Mouse (Mus musculus) bone marrow, adult 2 months (tissue): ENCODE results near the gene Pxt1. TPM values are rescaled to one million over a fixed set of nuclear protein-coding genes. Genes with fewer than 3 reads are reported as not detected.

Experiments
- H3K27ac ChIP-seq: fragments of 200-500 bp; 2 replicates; pipeline ENCODE4 v1.5.1; 2012; ENCODE audit warnings: low read depth, mild to moderate bottlenecking, control low read depth, inconsistent platforms, low read length; ENCODE audit not compliant: control insufficient read depth, poor library complexity, insufficient read depth
- H3K4me1 ChIP-seq: fragments of 200-500 bp; 2 replicates; pipeline ENCODE4 v1.6.1; 2011; ENCODE audit warnings: low read length; ENCODE audit not compliant: control insufficient read depth, insufficient read depth
- H3K4me3 ChIP-seq: fragments of 200-500 bp; replicated peaks from 2 replicates; pipeline ENCODE3; 2011; ENCODE audit warnings: mild to moderate bottlenecking, low read depth, low read length, control low read depth; ENCODE audit not compliant: control insufficient read depth
- CTCF ChIP-seq: fragments of 200-500 bp; IDR thresholded peaks from 2 replicates; pipeline ENCODE4 v1.5.1; 2011; ENCODE audit warnings: low read length, control low read depth; ENCODE audit not compliant: control insufficient read depth, insufficient read depth
- POLR2A ChIP-seq: fragments of 200-500 bp; IDR thresholded peaks from 2 replicates; pipeline ENCODE4 v1.6.1; 2011; ENCODE audit warnings: low read depth, mild to moderate bottlenecking, control low read depth, low read length, borderline replicate concordance; ENCODE audit not compliant: control insufficient read depth
- WGBS: fragments of 180-500 bp; shearing (Covaris S2); methylation state at CpG from one replicate; pipeline ENCODE4 v1.1.7; 2018; 5-methylcytosine and 5-hydroxymethylcytosine counted together
- polyA plus RNA-seq: library from polyadenylated mRNA; stranded (reverse); fragments of >200 nt; gene quantifications from 2 replicates; pipeline ENCODE4 v1.2.4, GENCODE M21; 2011; ENCODE audit warnings: low replicate concordance; ENCODE audit not compliant: missing spikeins, insufficient read depth, insufficient read length

Pxt1 gene
- polyA plus RNA-seq, 1 experiment, result not detected

DNA sequence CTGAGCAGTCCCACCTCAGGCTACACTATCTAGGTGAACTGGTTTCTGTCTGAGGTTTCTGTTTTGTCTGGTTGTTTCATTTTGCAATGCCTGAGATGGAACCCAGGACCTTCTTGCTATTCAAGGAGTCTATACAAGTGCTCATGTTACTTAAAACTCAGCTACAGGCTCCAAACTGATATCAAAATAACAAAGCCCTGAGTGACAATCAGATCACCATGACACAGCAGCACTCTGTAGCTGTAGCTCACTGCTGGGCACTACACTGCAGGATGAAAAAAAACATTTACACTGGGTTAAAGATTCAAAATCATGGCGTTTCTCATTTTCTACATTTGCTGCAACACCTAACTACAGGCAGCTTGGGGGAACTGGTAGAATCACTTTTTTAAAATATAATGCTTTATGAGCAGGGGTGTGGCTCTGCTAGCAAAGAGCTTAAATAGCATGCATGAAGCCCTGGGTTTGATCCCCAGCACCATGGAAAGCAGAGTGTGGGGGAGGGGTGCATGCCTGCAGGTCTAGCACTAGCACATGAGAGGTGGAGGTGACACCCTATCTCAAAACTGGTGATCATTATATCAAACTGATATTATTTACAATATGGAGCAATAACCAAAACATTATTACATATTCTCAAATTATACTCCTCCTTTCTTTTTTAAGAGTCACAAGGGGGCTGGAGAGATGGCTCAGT, 41.2 kb upstream of the Pxt1 start:
- H3K4me3 ChIP-seq, result no peak overlapping the region
- H3K4me1 ChIP-seq, result no peaks in the 10 kb centered on the region
- no peak for TF ChIP-seq CTCF
- TF ChIP-seq POLR2A, result no peak
- 95% methylated on average over 1 of the region's 1 CpGs for WGBS
- no peak overlapping the region for H3K27ac ChIP-seq

DNA sequence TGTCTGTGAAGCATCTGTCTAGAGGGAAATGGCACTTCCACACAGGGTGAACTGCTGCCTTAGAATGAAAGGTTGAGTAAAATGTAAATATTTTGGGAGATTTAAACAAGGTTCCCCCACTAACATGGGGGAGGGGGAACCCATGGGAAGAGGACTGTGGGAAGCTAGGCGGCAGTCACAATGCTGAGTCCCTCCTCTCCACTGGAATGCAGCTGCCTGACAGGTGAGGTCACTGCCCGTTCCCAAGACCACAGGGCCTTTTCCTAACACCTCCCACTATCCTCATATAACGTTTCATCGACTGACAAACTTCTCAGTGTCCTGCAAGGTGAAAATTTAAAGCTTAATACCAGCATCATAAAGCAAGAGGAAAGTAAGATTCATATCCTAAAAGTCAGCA, 39.0 kb upstream of the Pxt1 start:
- WGBS, result 68% methylated on average over 4 of the region's 4 CpGs
- TF ChIP-seq POLR2A (no peak), CTCF (no peak)
- no peak overlapping the region for H3K4me3 ChIP-seq
- H3K4me1 ChIP-seq, result no peaks in the 10 kb centered on the region
- H3K27ac ChIP-seq, result no peak overlapping the region

DNA sequence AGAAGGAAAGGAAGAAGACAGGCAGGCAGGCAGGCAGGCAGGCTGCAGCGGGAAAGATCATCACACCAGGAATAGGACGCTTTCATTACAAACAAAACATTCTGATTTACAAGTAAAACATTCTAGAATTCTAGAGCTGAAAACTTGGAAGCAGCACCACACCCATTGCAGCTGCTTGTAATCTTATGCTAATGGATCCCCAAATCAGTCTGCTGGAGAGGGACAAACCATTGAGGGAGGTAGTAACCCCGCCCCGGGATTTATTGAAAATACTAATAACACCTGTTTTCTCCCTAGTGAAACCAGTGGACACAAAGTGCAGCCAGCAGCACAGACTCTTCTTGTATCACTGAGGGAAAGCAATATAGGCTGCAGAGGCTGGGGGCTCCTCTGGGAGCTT, 37.4 kb upstream of the Pxt1 start:
- H3K4me3 ChIP-seq, result no peak overlapping the region
- no peaks in the 10 kb centered on the region for H3K4me1 ChIP-seq
- no peak overlapping the region for H3K27ac ChIP-seq
- WGBS, result 74% methylated on average over 4 of the region's 4 CpGs
- TF ChIP-seq CTCF (no peak), POLR2A (no peak)

DNA sequence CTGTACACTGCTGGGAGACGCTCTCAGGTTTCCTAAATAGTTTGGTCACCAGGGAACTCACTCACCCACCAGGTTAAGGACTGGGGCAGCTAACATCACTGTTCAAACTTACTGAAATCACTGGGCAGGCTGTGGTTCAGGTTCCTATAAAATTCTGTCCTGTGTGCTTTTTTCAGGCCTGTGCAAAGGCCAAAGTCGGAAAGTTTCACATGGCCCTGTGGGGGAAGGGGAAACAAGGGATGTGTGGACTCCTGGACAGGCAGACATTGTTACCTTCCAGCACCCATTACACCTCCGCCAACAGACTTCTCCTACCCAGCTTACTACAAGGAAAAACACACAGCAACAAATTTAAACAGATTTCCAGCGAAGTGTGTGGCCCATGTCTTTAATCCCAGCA, 35.5 kb upstream of the Pxt1 start:
- 87% methylated on average over 4 of the region's 4 CpGs for WGBS

DNA sequence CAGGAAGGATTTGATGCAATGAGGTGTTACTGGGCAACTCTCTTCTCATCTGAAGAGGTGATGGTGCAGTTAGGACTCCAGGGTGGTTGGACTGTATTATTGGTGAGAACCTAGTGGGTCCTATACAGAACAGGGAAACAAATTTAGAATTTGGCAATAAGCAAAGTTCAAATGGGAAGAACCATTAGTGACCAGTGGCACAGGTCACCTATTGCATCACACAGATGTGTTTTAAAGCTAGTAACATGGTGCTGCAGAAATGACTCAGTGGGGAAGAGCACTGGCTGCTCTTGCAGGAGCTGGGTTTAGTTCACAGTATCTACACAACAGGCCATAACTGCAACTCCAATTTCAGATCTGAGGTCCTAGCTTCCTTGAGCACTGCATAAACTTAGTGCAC, 26.5 kb upstream of the Pxt1 start:
- H3K27ac ChIP-seq, result no peak overlapping the region
- peaks cover 3% of the 10 kb centered on the region for H3K4me1 ChIP-seq
- H3K4me3 ChIP-seq, result no peak overlapping the region
- TF ChIP-seq POLR2A, result no peak
- no peak for TF ChIP-seq CTCF

More for the DNA sequence above, 35.5 kb upstream of the Pxt1 start:
- Histone ChIP-seq H3K27ac (no peak overlapping the region), H3K4me3 (no peak overlapping the region), H3K4me1 (no peaks in the 10 kb centered on the region)
- TF ChIP-seq POLR2A, result no peak

DNA sequence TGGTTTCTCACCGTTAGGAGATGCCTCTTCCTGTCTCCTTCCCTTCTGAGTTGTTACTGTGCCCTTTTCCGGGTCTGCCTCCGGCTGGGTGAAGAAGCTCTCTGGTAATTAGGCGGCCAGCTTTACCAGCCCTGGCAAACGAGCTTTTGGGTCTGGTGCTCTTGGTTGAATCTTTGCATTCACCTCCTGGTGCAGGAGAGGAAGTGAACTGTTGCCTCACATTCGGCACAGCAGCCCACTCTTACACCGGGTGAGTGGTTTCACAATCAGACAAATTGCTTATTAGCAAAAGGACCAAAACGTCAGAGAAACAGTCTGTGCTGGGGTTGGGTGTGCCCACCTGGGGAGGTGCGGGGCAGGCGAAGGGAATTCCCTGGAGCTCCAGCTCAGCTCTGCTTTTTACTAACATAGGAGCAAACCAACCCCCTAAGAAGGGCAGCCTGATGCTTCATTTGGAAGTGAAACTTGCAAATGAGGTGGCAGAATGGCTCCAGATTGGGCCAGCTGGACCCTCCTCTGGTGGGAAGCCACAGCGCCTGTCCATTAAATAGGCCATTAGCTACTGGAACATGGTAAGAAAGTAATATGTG, 23.5 kb upstream of the Pxt1 start:
- H3K4me3 ChIP-seq, result no peak overlapping the region
- WGBS, result 12% methylated on average over 11 of the region's 11 CpGs
- H3K27ac ChIP-seq, result peak overlapping the region; percentile 66
- TF ChIP-seq POLR2A (no peak), CTCF (no peak)
- H3K4me1 ChIP-seq, result peaks cover 3% of the 10 kb centered on the region

DNA sequence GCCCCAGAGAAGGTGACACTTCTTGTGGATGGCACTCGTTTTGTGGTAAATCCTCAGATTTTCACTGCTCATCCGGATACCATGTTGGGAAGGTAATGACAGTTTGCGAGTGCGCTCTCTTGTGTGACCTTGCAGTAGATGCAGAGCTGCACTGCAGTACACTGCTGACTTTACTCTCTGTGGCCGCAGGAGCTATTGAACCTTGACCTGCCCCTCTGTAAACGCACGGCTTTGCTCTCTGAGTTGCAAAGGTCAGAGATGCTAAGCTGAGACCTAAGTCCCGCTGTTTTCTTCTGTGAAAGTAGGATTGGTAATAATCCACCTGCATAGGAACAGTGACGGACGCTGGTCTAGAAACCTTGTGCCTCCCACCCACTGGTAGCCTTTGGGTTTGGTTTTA, 18.0 kb upstream of the Pxt1 start:
- no peak overlapping the region for H3K4me3 ChIP-seq
- TF ChIP-seq CTCF (no peak), POLR2A (no peak)
- H3K27ac ChIP-seq, result no peak overlapping the region
- H3K4me1 ChIP-seq, result no peaks in the 10 kb centered on the region; the same call in 1 of the 2 replicates
- 89% methylated on average over 10 of the region's 10 CpGs for WGBS

DNA sequence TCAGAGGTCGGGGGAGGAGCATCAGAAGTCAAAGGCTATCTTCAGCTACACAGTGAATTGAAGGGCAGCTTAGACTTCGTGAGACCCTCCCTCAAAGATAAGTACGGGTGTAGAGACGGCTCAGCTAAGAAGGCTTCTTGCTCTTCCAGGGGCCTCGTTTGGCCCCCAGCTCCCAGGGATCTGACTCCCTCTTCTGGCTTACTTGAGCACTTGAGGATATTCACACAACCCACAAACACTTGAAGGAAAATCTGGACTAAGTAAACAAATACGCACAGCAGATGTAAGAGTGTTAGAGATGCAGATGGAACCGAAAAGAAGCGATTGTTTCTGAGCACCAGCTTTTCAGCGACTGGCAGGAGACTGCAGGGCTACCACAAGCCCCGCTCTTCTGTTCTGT, 17.0 kb upstream of the Pxt1 start:
- H3K4me3 ChIP-seq, result no peak overlapping the region
- no peak overlapping the region for H3K27ac ChIP-seq
- no peaks in the 10 kb centered on the region; the same call in 1 of the 2 replicates for H3K4me1 ChIP-seq
- 92% methylated on average over 10 of the region's 10 CpGs for WGBS
- TF ChIP-seq POLR2A, result no peak
- no peak for TF ChIP-seq CTCF

DNA sequence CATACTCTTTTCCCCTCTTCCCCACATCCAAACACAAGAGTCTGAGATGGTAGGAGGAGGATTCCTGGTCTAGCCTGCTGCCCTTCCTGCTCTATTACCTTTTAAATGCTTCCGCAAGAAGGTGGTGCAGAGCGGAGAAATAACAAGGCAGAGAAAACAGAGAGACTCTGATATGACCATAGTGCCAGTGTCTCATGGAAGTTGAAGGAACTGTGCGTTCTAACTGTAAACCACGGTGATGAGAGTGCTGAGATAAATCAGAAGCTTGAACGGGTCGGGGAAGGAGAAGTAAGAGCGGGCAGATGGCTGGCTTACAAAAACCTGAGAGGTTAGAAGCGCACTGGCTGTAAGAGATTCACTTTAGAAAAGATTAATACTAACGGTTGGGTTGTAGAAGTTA, 10.8 kb upstream of the Pxt1 start:
- H3K4me3 ChIP-seq, result peak overlapping the region; percentile 59
- H3K4me1 ChIP-seq, result peaks cover 3% of the 10 kb centered on the region; the same call in 1 of the 2 replicates
- TF ChIP-seq POLR2A, result no peak
- H3K27ac ChIP-seq, result peak overlapping the region; percentile 46
- WGBS, result 32% methylated on average over 9 of the region's 9 CpGs
